Mouse (Mus musculus): ENCODE results near the gene Klhl3. TPM values are rescaled to one million over a fixed set of nuclear protein-coding genes. Genes with fewer than 3 reads are reported as not detected.
A peak's percentile ranks its signal among the peaks of the same experiment; 100 is the strongest.

Klhl3 gene
- polyA plus RNA-seq, 1 experiment: 16.1 TPM

GRCm38 (mm10) chr13:58090643-58091042 lies 22.7 kb downstream of the Klhl3 start:
- H3K27me3 ChIP-seq (ENCODE audit: control insufficient read depth, insufficient read depth, low read length): no peaks in the 10 kb centered on the region
- no peak overlapping the region for H3K27ac ChIP-seq (ENCODE audit: insufficient read depth, low read length)
- WGBS: 44% methylated on average over 8 of the region's 8 CpGs
- peaks cover 5% of the 10 kb centered on the region; the same call in 1 of the 2 replicates for H3K4me1 ChIP-seq (ENCODE audit: control insufficient read depth, insufficient read depth, low read length)
- H3K4me3 ChIP-seq (replicated peaks; ENCODE audit: insufficient read depth, low read depth, low read length): no peak overlapping the region
- no peak for TF ChIP-seq CTCF (IDR thresholded peaks at IDR 0.05; ENCODE audit: borderline replicate concordance, insufficient read depth, low read depth, low read length)
- TF ChIP-seq POLR2A (IDR thresholded peaks at IDR 0.05; ENCODE audit: borderline replicate concordance, insufficient read depth, low read length): no peak
- DNase-seq: no peak

GRCm38 (mm10) chr13:58084396-58084795 lies 29.0 kb downstream of the Klhl3 start:
- WGBS: 31% methylated on average over 5 of the region's 5 CpGs

GRCm38 (mm10) chr13:58083521-58083920 lies 29.9 kb downstream of the Klhl3 start:
- no peak overlapping the region for H3K27ac ChIP-seq (ENCODE audit: insufficient read depth, low read length)
- TF ChIP-seq POLR2A (IDR thresholded peaks at IDR 0.05; ENCODE audit: borderline replicate concordance, insufficient read depth, low read length) (no peak), CTCF (IDR thresholded peaks at IDR 0.05; ENCODE audit: borderline replicate concordance, insufficient read depth, low read depth, low read length) (no peak)
- WGBS: 64% methylated on average over 11 of the region's 11 CpGs
- no peak for DNase-seq
- H3K4me3 ChIP-seq (replicated peaks; ENCODE audit: insufficient read depth, low read depth, low read length): no peak overlapping the region
- peaks cover 17% of the 10 kb centered on the region for H3K4me1 ChIP-seq (ENCODE audit: control insufficient read depth, insufficient read depth, low read length)
- H3K27me3 ChIP-seq (ENCODE audit: control insufficient read depth, insufficient read depth, low read length): no peaks in the 10 kb centered on the region

More at GRCm38 (mm10) chr13:58084396-58084795, 29.0 kb downstream of the Klhl3 start:
- Histone ChIP-seq H3K4me3 (replicated peaks; ENCODE audit: insufficient read depth, low read depth, low read length) (no peak overlapping the region), H3K27me3 (ENCODE audit: control insufficient read depth, insufficient read depth, low read length) (no peaks in the 10 kb centered on the region), H3K27ac (ENCODE audit: insufficient read depth, low read length) (peak overlapping the region; percentile 29; the same call in 1 of the 2 replicates), H3K4me1 (ENCODE audit: control insufficient read depth, insufficient read depth, low read length) (peaks cover 17% of the 10 kb centered on the region)
- no peak for TF ChIP-seq CTCF (IDR thresholded peaks at IDR 0.05; ENCODE audit: borderline replicate concordance, insufficient read depth, low read depth, low read length)
- no peak for TF ChIP-seq POLR2A (IDR thresholded peaks at IDR 0.05; ENCODE audit: borderline replicate concordance, insufficient read depth, low read length)
- peak; percentile 56 to 78 for DNase-seq

- Histone ChIP-seq H3K27ac (ENCODE audit: insufficient read depth, low read length) (no peak overlapping the region), H3K27me3 (ENCODE audit: control insufficient read depth, insufficient read depth, low read length) (no peaks in the 10 kb centered on the region), H3K4me1 (ENCODE audit: control insufficient read depth, insufficient read depth, low read length) (peaks cover 17% of the 10 kb centered on the region), H3K4me3 (replicated peaks; ENCODE audit: insufficient read depth, low read depth, low read length) (no peak overlapping the region)
- 76% methylated on average over 5 of the region's 5 CpGs for WGBS
- no peak for DNase-seq
- no peak for TF ChIP-seq POLR2A (IDR thresholded peaks at IDR 0.05; ENCODE audit: borderline replicate concordance, insufficient read depth, low read length)
- TF ChIP-seq CTCF (IDR thresholded peaks at IDR 0.05; ENCODE audit: borderline replicate concordance, insufficient read depth, low read depth, low read length): no peak
Measured at GRCm38 (mm10) chr13:58083048-58083447, 30.3 kb downstream of the Klhl3 start.

- no peak overlapping the region for H3K27ac ChIP-seq (ENCODE audit: insufficient read depth, low read length)
- WGBS: 34% methylated on average over 5 of the region's 5 CpGs
- H3K4me3 ChIP-seq (replicated peaks; ENCODE audit: insufficient read depth, low read depth, low read length): no peak overlapping the region
- DNase-seq: no peak
- H3K27me3 ChIP-seq (ENCODE audit: control insufficient read depth, insufficient read depth, low read length): no peaks in the 10 kb centered on the region
- H3K4me1 ChIP-seq (ENCODE audit: control insufficient read depth, insufficient read depth, low read length): peaks cover 23% of the 10 kb centered on the region
- no peak for TF ChIP-seq POLR2A (IDR thresholded peaks at IDR 0.05; ENCODE audit: borderline replicate concordance, insufficient read depth, low read length)
- TF ChIP-seq CTCF (IDR thresholded peaks at IDR 0.05; ENCODE audit: borderline replicate concordance, insufficient read depth, low read depth, low read length): no peak
Measured at GRCm38 (mm10) chr13:58078361-58078760, 35.0 kb downstream of the Klhl3 start.

- Histone ChIP-seq H3K27me3 (ENCODE audit: control insufficient read depth, insufficient read depth, low read length) (no peaks in the 10 kb centered on the region), H3K4me1 (ENCODE audit: control insufficient read depth, insufficient read depth, low read length) (peaks cover 21% of the 10 kb centered on the region), H3K4me3 (replicated peaks; ENCODE audit: insufficient read depth, low read depth, low read length) (no peak overlapping the region), H3K27ac (ENCODE audit: insufficient read depth, low read length) (peak overlapping the region; percentile 2)
- DNase-seq: peak; percentile 56 to 75
- 21% methylated on average over 9 of the region's 9 CpGs for WGBS
- no peak for TF ChIP-seq POLR2A (IDR thresholded peaks at IDR 0.05; ENCODE audit: borderline replicate concordance, insufficient read depth, low read length)
- TF ChIP-seq CTCF (IDR thresholded peaks at IDR 0.05; ENCODE audit: borderline replicate concordance, insufficient read depth, low read depth, low read length): no peak
Measured at GRCm38 (mm10) chr13:58074881-58075280, 38.5 kb downstream of the Klhl3 start.

GRCm38 (mm10) chr13:58074466-58074865 lies 38.9 kb downstream of the Klhl3 start:
- H3K27ac ChIP-seq (ENCODE audit: insufficient read depth, low read length): peak overlapping the region; percentile 2; the same call in 1 of the 2 replicates
- TF ChIP-seq POLR2A (IDR thresholded peaks at IDR 0.05; ENCODE audit: borderline replicate concordance, insufficient read depth, low read length): no peak
- no peak overlapping the region for H3K4me3 ChIP-seq (replicated peaks; ENCODE audit: insufficient read depth, low read depth, low read length)
- DNase-seq: peak; percentile 61 to 67
- H3K27me3 ChIP-seq (ENCODE audit: control insufficient read depth, insufficient read depth, low read length): no peaks in the 10 kb centered on the region
- H3K4me1 ChIP-seq (ENCODE audit: control insufficient read depth, insufficient read depth, low read length): peaks cover 21% of the 10 kb centered on the region
- 19% methylated on average over 6 of the region's 6 CpGs for WGBS

- WGBS: 65% methylated on average over 12 of the region's 12 CpGs
- Histone ChIP-seq H3K27me3 (ENCODE audit: control insufficient read depth, insufficient read depth, low read length) (no peaks in the 10 kb centered on the region), H3K27ac (ENCODE audit: insufficient read depth, low read length) (no peak overlapping the region), H3K4me1 (ENCODE audit: control insufficient read depth, insufficient read depth, low read length) (peaks cover 26% of the 10 kb centered on the region), H3K4me3 (replicated peaks; ENCODE audit: insufficient read depth, low read depth, low read length) (no peak overlapping the region)
- DNase-seq: no peak
- TF ChIP-seq CTCF (IDR thresholded peaks at IDR 0.05; ENCODE audit: borderline replicate concordance, insufficient read depth, low read depth, low read length): no peak
Measured at GRCm38 (mm10) chr13:58073254-58073882, 40.0 kb downstream of the Klhl3 start.

Measured in cerebellum, adult 2 months (tissue).